Mouse (Mus musculus) liver, embryonic 11.5 days (tissue): ENCODE measurements around the gene Zfp830. TPM values are rescaled to one million over a fixed set of nuclear protein-coding genes. Genes with fewer than 3 reads are reported as not detected.
A peak's percentile ranks its signal among the peaks of the same experiment; 100 is the strongest.

Source experiments
- ATAC-seq: fragments of 200-750 bp; cut with Nextera tagmentation; replicated peaks from 2 replicates; pipeline ENCODE4 v1.8.0; 2017; ENCODE audit warnings: moderate number of reproducible peaks, mild to moderate bottlenecking, moderate TSS enrichment, moderate library complexity; ENCODE audit not compliant: low FRiP score
- DNase-seq: peaks from one replicate; pipeline ENCODE4 v3.0.0-alpha.2; 2017; ENCODE audit warnings: low spot score
- H3K27ac ChIP-seq: fragments of 300-500 bp; sonication (generic); 2 replicates; pipeline ENCODE4 v1.5.1; 2014; ENCODE audit warnings: mild to moderate bottlenecking, low read depth, low read length, control low read depth
- H3K27me3 ChIP-seq: fragments of 300-500 bp; sonication (generic); replicated peaks from 2 replicates; pipeline ENCODE4 v1.6.1; 2014; ENCODE audit warnings: low read length, mixed read lengths; ENCODE audit not compliant: control insufficient read depth, insufficient read depth
- H3K36me3 ChIP-seq: fragments of 300-500 bp; sonication (generic); 2 replicates; pipeline ENCODE4 v1.6.1; 2014; ENCODE audit warnings: mild to moderate bottlenecking, low read length, moderate library complexity, mixed read lengths; ENCODE audit not compliant: control insufficient read depth, insufficient read depth
- H3K4me1 ChIP-seq: fragments of 300-500 bp; sonication (generic); replicated peaks from 2 replicates; pipeline ENCODE4 v1.6.1; 2014; ENCODE audit warnings: low read length, mixed read lengths; ENCODE audit not compliant: control insufficient read depth, insufficient read depth
- H3K4me2 ChIP-seq: fragments of 300-500 bp; sonication (generic); 2 replicates; pipeline ENCODE4 v1.6.1; 2014; ENCODE audit warnings: mild to moderate bottlenecking, control low read depth, moderate library complexity
- H3K4me3 ChIP-seq: fragments of 300-500 bp; sonication (generic); 2 replicates; pipeline ENCODE4 v1.5.1; 2014; ENCODE audit warnings: low read depth, low read length, control low read depth
- H3K9ac ChIP-seq: fragments of 300-500 bp; sonication (generic); 2 replicates; pipeline ENCODE4 v1.6.1; 2014; ENCODE audit warnings: low read depth, low read length, control low read depth
- H3K9me3 ChIP-seq: fragments of 300-500 bp; sonication (generic); 2 replicates; pipeline ENCODE4 v1.6.1; 2016; ENCODE audit warnings: low read length, inconsistent platforms, mixed read lengths; ENCODE audit not compliant: control insufficient read depth
- WGBS: fragments of 180-500 bp; shearing (Covaris S2); extraction: QIAGEN DNeasy Blood & Tissue Kit; methylation state at CpG from one replicate; pipeline ENCODE4 v1.1.7; 2014; 5-methylcytosine and 5-hydroxymethylcytosine counted together
- polyA plus RNA-seq: library from polyadenylated mRNA; unstranded; fragments of >200 nt; fragmentation: Nextera tagmentation; extraction: Ambion mirVana; gene quantifications from 2 replicates; pipeline ENCODE4 v1.2.1, GENCODE M21; 2014

The Zfp830 gene
- polyA plus RNA-seq: 34.8 and 41.8 TPM in 2 replicates

DNA sequence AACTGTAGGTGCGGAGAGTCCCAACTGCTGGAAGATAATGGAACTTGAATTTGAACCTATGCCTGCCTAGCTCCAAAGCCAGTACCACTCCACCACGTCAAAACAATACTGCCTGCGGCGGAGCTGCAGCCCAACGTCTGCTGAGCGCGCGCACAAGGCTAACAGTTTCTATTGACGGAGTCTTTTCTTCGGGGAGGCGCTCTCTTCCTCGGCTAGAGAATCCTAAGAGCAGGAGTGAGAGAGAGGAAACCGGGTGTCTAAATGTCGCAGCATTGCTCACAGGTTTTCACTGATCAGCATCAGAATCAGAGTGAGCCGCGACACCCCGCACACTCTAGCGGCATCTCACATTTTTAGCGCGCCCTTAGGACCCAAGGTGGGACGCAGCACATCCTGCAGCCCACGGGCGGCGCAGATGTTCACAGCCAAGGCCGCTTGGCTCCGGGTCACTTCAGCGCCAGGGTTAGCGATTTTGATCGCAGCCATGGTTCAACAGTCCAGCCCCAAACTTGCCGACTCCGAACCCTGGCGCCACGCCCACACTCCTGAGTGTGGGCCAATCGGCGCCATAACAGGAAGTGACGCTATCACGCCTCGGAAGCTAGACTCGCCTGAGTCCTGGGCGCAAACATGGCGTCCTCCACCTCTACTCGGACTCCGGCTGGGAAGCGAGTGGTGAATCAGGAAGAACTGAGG lies at the start of gene Zfp830, which contains the start of gene Cct6b:
TSS of gene Zfp830 (plus strand) at position 604 of the 696 bp plus-strand sequence.
TSS of gene Cct6b (minus strand) at position 580 of the 696 bp plus-strand sequence.
- ATAC-seq (peak; percentile 100), DNase-seq (peak; percentile 85)
- Histone ChIP-seq H3K9me3 (no peaks in the 10 kb centered on the region), H3K4me2 (peak within 1 kb of the TSS; percentile 91), H3K36me3 (no peaks in the 10 kb centered on the region), H3K27ac (peak within 1 kb of the TSS; percentile 93), H3K4me1 (peaks cover 15% of the 10 kb centered on the region), H3K4me3 (peak within 1 kb of the TSS; percentile 83), H3K9ac (peak within 1 kb of the TSS; percentile 89), H3K27me3 (no peaks in the 10 kb centered on the region)
- WGBS: 1% methylated on average over 44 of the region's 44 CpGs

DNA sequence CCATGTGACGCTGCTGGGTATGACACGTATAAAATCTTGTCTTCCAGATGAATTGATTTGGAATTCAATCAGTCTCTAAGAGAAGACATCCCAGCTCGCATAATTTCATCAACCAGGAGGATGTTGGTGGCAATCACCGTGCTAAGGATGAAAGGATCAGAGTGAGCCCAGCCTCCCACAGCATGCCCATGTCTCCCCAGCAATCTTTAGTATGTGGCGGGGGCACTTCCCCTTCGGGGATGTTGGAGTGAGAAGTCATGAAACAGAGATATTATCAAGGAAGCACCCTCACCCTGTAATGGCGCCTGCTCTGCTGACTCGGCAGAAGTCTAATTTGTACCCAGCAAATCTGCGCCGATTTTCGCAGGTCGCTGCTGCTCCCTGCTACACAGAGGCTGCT lies 44.9 kb upstream of the Zfp830 start:
- Histone ChIP-seq H3K27me3 (no peaks in the 10 kb centered on the region), H3K4me3 (no peak overlapping the region), H3K9me3 (no peaks in the 10 kb centered on the region), H3K4me1 (no peaks in the 10 kb centered on the region), H3K9ac (no peak overlapping the region), H3K27ac (no peak overlapping the region), H3K36me3 (no peaks in the 10 kb centered on the region), H3K4me2 (no peak overlapping the region)
- ATAC-seq: no peak
- WGBS: 71% methylated on average over 12 of the region's 12 CpGs
- DNase-seq: no peak

DNA sequence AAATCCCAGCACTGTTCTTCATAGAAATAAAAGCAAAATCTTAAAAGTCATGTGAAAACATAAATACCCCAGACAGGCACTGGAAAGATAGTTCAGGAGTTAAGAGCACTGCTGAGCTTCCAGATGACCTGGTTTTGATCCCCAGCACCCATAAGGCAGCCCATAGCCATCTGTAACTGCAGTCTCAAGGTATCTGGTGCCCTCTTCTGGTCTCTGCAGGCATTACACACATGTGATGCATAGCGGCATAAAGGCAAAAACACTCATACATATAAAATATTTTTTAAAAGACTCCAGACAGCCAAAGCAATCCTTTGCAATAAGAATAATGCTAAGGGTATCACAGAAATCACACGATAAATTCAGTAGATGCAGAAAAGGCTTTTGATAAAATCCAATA lies 37.3 kb upstream of the Zfp830 start:
- ATAC-seq (no peak), DNase-seq (no peak)
- H3K4me1 ChIP-seq: no peaks in the 10 kb centered on the region
- H3K9me3 ChIP-seq: no peaks in the 10 kb centered on the region
- no peak overlapping the region for H3K4me3 ChIP-seq
- H3K36me3 ChIP-seq: no peaks in the 10 kb centered on the region
- no peak overlapping the region for H3K9ac ChIP-seq
- 94% methylated on average over 2 of the region's 2 CpGs for WGBS
- H3K27ac ChIP-seq: no peak overlapping the region
- no peak overlapping the region for H3K4me2 ChIP-seq
- no peaks in the 10 kb centered on the region for H3K27me3 ChIP-seq

DNA sequence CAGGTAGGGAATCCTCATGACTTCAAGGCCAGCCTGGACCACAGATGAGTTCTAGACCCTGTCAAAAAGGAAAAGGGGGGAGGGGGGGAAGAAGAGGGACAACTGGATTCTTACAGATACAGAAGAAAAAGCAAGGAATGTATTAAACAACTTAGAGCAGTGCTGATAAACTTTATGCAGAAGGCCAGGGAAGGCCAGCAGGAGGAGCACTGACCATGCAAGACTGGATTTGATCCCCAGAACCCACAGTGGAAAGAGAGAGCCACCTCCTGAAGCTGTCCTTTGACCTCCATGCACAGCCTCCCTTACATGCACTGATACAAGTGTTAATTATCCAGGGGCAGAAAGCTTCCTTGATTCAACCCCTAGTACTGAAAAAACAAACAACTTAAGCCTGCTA lies 29.9 kb upstream of the Zfp830 start:
- no peak for DNase-seq
- H3K4me3 ChIP-seq: no peak overlapping the region
- H3K9ac ChIP-seq: no peak overlapping the region
- no peaks in the 10 kb centered on the region for H3K4me1 ChIP-seq
- H3K9me3 ChIP-seq: no peaks in the 10 kb centered on the region
- no peaks in the 10 kb centered on the region for H3K36me3 ChIP-seq
- ATAC-seq: no peak
- no peaks in the 10 kb centered on the region for H3K27me3 ChIP-seq
- H3K27ac ChIP-seq: no peak overlapping the region
- H3K4me2 ChIP-seq: no peak overlapping the region

DNA sequence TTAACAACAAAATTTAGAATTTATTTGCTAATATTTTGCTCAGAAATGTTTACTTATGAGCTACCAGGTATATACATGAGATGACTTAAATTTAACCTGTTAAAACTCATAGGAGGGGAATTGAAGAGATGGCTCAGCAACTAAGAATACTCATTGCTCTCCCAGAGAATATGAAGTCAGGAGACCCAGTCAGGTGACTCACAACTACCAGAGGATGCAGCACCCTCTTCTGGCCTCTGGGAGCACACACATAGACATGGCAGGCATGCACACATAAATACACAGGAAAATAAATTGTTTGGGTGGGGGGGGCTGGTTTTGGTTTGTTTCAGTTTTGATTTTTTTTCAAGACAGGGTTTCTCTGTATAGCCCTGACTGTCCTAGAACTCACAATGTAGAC lies 25.1 kb upstream of the Zfp830 start:
- no peaks in the 10 kb centered on the region for H3K27me3 ChIP-seq
- ATAC-seq (no peak), DNase-seq (no peak)
- H3K4me2 ChIP-seq: no peak overlapping the region
- no peaks in the 10 kb centered on the region for H3K4me1 ChIP-seq
- H3K4me3 ChIP-seq: no peak overlapping the region
- no peak overlapping the region for H3K27ac ChIP-seq
- no peaks in the 10 kb centered on the region for H3K36me3 ChIP-seq
- H3K9ac ChIP-seq: no peak overlapping the region
- H3K9me3 ChIP-seq: no peaks in the 10 kb centered on the region

DNA sequence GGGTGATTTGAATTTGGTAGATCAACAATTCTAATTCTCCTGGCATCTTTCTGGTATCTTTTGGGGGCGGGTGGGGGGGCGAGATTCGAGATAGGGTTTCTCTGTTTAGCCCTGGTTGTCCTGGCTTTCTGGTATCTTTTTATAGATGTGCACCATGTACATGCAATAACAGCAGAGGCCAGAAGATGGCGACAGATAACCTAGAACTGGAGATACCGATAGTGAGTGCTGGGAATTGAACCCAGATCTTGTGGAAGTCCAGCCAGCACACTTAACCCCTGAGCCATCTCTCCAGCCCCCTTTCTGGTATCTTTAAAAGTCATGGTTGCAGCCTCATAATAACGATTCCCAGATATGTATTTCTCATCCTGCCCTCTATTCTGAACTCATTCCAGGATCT lies 18.0 kb upstream of the Zfp830 start:
- WGBS: 27% methylated on average over 6 of the region's 6 CpGs
- DNase-seq (no peak), ATAC-seq (no peak)
- no peak overlapping the region for H3K9ac ChIP-seq
- H3K9me3 ChIP-seq: no peaks in the 10 kb centered on the region
- no peak overlapping the region for H3K4me3 ChIP-seq
- H3K27ac ChIP-seq: no peak overlapping the region
- H3K36me3 ChIP-seq: no peaks in the 10 kb centered on the region
- H3K27me3 ChIP-seq: no peaks in the 10 kb centered on the region
- no peak overlapping the region for H3K4me2 ChIP-seq
- no peaks in the 10 kb centered on the region; the same call in 1 of the 2 replicates for H3K4me1 ChIP-seq

DNA sequence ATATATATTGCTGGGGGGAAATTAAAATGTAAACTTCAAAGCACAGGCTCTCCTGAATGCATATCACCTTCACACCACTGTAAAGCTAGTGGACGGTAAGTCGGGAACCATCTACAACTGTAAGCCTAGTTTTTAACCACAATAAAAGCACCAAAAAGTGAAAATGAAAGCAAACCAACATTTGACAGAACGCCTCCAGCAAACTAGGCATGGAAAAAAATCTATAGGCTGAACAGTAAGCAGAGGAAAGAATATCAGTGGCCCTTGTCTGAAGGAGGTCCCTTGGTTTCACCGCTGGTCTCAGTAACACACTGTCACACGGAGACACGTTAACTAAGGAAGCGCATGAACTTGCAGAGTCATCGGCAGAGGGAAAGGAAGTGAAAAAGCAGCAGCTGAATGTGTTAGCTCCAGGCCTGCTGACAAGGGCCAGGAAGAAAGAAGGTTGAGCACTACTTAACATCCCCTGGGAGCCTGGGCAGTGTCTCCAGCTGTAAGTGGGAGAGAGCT lies 17.2 kb upstream of the Zfp830 start:
- Histone ChIP-seq H3K27ac (peak overlapping the region; percentile 43; the same call in 1 of the 2 replicates), H3K4me3 (peak overlapping the region; percentile 14; the same call in 1 of the 2 replicates), H3K9ac (0 out of 2 replicates have a peak overlapping the region, but pooled peaks have one; percentile 40)

DNA sequence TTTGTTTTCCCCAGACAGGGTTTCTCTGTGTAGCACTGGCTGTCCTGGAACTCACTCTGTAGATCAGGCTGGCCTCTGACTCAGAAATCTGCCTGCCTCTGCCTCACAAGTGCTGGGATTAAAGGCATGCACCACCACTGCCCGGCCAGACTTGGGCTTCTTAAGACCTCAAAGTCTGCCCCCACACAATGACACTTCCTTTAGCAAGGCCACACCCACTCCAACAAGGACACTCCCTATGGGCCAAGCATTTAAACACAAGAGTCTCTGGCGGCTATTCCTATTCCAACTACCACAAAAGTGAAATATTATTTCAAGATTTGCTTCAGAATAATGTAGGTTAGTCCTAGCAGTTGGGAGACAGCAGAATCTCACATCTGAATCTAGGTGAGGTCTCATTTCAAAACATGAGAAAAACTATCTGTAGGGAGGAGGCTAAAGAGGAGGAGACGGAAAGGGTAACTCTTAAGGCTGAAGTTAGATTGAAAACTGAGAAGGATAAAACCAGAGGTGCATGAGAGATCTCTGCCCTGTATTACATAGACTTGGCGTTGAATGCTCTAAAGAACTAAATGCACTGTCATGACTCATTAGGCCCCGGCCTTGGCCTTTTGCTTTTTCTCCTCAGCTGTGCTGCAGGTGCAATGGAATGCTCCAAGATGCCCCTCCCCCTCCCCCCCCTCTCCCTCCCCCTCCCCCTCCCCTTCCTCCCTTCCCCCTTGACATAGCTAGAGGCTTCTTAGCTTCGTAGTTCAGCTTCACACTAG lies 11.6 kb upstream of the Zfp830 start:
- no peaks in the 10 kb centered on the region for H3K4me1 ChIP-seq
- no peaks in the 10 kb centered on the region for H3K9me3 ChIP-seq
- H3K4me2 ChIP-seq: no peak overlapping the region
- no peaks in the 10 kb centered on the region for H3K36me3 ChIP-seq
- no peak overlapping the region for H3K4me3 ChIP-seq
- no peak overlapping the region for H3K27ac ChIP-seq
- no peak overlapping the region for H3K9ac ChIP-seq
- DNase-seq: no peak
- WGBS: 73% methylated on average over 6 of the region's 6 CpGs
- H3K27me3 ChIP-seq: no peaks in the 10 kb centered on the region
- ATAC-seq: no peak

More for the DNA sequence above, 17.2 kb upstream of the Zfp830 start:
- Histone ChIP-seq H3K36me3 (no peaks in the 10 kb centered on the region), H3K4me2 (peak overlapping the region; percentile 54), H3K27me3 (no peaks in the 10 kb centered on the region), H3K4me1 (no peaks in the 10 kb centered on the region; the same call in 1 of the 2 replicates), H3K9me3 (no peaks in the 10 kb centered on the region)
- ATAC-seq: peak; percentile 73
- WGBS: 45% methylated on average over 8 of the region's 8 CpGs
- peak; percentile 39 for DNase-seq
